In genomic region chr3:112699531-112700125, GRCm38 (mm10) we compare ENCODE assay signal across 27 mouse cellular contexts.
DNase-seq lines count a peak whose midpoint lies in the region; ATAC-seq lines count a peak whose summit lies in the region.
"Had no signal": no experiment of that assay in that cellular context is flagged by ENCODE, and none has a peak within 500 bp of the region (broad histone marks: within the 10 kb centered on the region; RNA-seq: fewer than 3 reads in every experiment).

No protein-coding gene starts in this region.

- no peak overlapping the region for H3K4me2 ChIP-seq in forebrain, embryonic 11.5 days (ENCODE audit: low read depth, low read length, severe bottlenecking)
- H3K4me2 ChIP-seq in forebrain, embryonic 14.5 days (ENCODE audit: low read length) = no peak overlapping the region
- H3K4me2 ChIP-seq in hindbrain, embryonic 16.5 days (ENCODE audit: low read length) = no peak overlapping the region
- H3K4me2 ChIP-seq: heart, embryonic 15.5 days; intestine, embryonic 15.5 days; kidney, embryonic 15.5 days; liver, embryonic 11.5 days had no signal

- peak; percentile 63 for ATAC-seq in forebrain, embryonic 11.5 days (replicated peaks; ENCODE audit: low FRiP score)
- peak; percentile 50; the same call in 1 of the 2 replicates for ATAC-seq in forebrain, embryonic 14.5 days
- ATAC-seq in hindbrain, embryonic 16.5 days = 0 out of 2 replicates have a peak, but pooled peaks have one; percentile 40
- no peak for ATAC-seq in activated CD4-positive, CD25-positive, alpha-beta regulatory T cell, adult 4 months
- ATAC-seq: CD4-positive, CD25-positive, alpha-beta regulatory T cell, adult 4 months; intestine, embryonic 15.5 days had no signal

- H3K9ac ChIP-seq in forebrain, embryonic 11.5 days (ENCODE audit: low read length) = no peak overlapping the region
- no peak overlapping the region for H3K9ac ChIP-seq in forebrain, embryonic 14.5 days (ENCODE audit: low read length)
- no peak overlapping the region for H3K9ac ChIP-seq in hindbrain, embryonic 16.5 days (ENCODE audit: low read depth, low read length)
- H3K9ac ChIP-seq: heart, embryonic 15.5 days; intestine, embryonic 15.5 days; kidney, embryonic 15.5 days had no signal

- H3K9me3 ChIP-seq in forebrain, embryonic 11.5 days (ENCODE audit: control insufficient read depth, low read length) = no peaks in the 10 kb centered on the region
- no peaks in the 10 kb centered on the region for H3K9me3 ChIP-seq in forebrain, embryonic 10.5 days
- no peaks in the 10 kb centered on the region for H3K9me3 ChIP-seq in forebrain, embryonic 14.5 days (replicated peaks; ENCODE audit: control insufficient read depth, low read length)
- no peaks in the 10 kb centered on the region for H3K9me3 ChIP-seq in hindbrain, embryonic 16.5 days (ENCODE audit: control insufficient read depth, low read length)
- H3K9me3 ChIP-seq: heart, embryonic 15.5 days; intestine, embryonic 15.5 days; kidney, embryonic 15.5 days; megakaryocyte, embryonic 14.5 days had no signal

- H3K4me3 ChIP-seq in forebrain, embryonic 11.5 days (ENCODE audit: low read depth, low read length) = no peak overlapping the region
- no peak overlapping the region for H3K4me3 ChIP-seq in forebrain, embryonic 10.5 days
- no peak overlapping the region for H3K4me3 ChIP-seq in forebrain, embryonic 14.5 days (ENCODE audit: low read depth, low read length)
- no peak overlapping the region for H3K4me3 ChIP-seq in hindbrain, embryonic 16.5 days (ENCODE audit: low read length)
- H3K4me3 ChIP-seq: erythroblast, embryonic 14.5 days; heart, embryonic 15.5 days; intestine, embryonic 15.5 days; kidney, embryonic 15.5 days; left cerebral cortex, adult 2 months; megakaryocyte, embryonic 14.5 days; myocyte had no signal

- WGBS in forebrain, embryonic 11.5 days = 75% methylated on average over 2 of the region's 2 CpGs
- WGBS in forebrain, embryonic 10.5 days = 92% methylated on average over 2 of the region's 2 CpGs
- 56% methylated on average over 2 of the region's 2 CpGs for WGBS in forebrain, embryonic 14.5 days
- 55% methylated on average over 2 of the region's 2 CpGs for WGBS in hindbrain, embryonic 16.5 days

- H3K4me1 ChIP-seq in forebrain, embryonic 11.5 days (replicated peaks; ENCODE audit: control insufficient read depth, insufficient read depth, low read length) = no peaks in the 10 kb centered on the region
- no peaks in the 10 kb centered on the region for H3K4me1 ChIP-seq in forebrain, embryonic 10.5 days
- no peaks in the 10 kb centered on the region for H3K4me1 ChIP-seq in forebrain, embryonic 14.5 days (ENCODE audit: control insufficient read depth, insufficient read depth, low read length)
- no peaks in the 10 kb centered on the region for H3K4me1 ChIP-seq in hindbrain, embryonic 16.5 days (ENCODE audit: control insufficient read depth, insufficient read depth, low read depth, low read length)
- H3K4me1 ChIP-seq: heart, embryonic 15.5 days; intestine, embryonic 15.5 days; kidney, embryonic 15.5 days; megakaryocyte, embryonic 14.5 days had no signal

- H3K27me3 ChIP-seq in forebrain, embryonic 11.5 days (ENCODE audit: control insufficient read depth, insufficient read depth, low read length) = no peaks in the 10 kb centered on the region
- no peaks in the 10 kb centered on the region for H3K27me3 ChIP-seq in forebrain, embryonic 10.5 days (ENCODE audit: poor library complexity, severe bottlenecking)
- no peaks in the 10 kb centered on the region for H3K27me3 ChIP-seq in forebrain, embryonic 14.5 days (replicated peaks; ENCODE audit: control insufficient read depth, insufficient read depth, low read length)
- H3K27me3 ChIP-seq in hindbrain, embryonic 16.5 days (replicated peaks; ENCODE audit: control insufficient read depth, insufficient read depth, low read length) = no peaks in the 10 kb centered on the region
- H3K27me3 ChIP-seq: heart, embryonic 15.5 days; intestine, embryonic 15.5 days; kidney, embryonic 15.5 days; megakaryocyte, embryonic 14.5 days had no signal

- DNase-seq in forebrain, embryonic 11.5 days (ENCODE audit: low spot score) = no peak
- no peak for DNase-seq in forebrain, embryonic 10.5 days (ENCODE audit: extremely low spot score, low spot score)
- peak; percentile 74 for DNase-seq in Muller cell, postnatal 12 days (ENCODE audit: inconsistent ontology term)
- peak; percentile 13 for DNase-seq in forebrain, embryonic 14.5 days (ENCODE audit: low spot score)
- DNase-seq in cerebellum, postnatal 10 days = no peak
- no peak for DNase-seq in testis, postnatal 14 days (ENCODE audit: low spot score)
- DNase-seq: adrenal gland, postnatal 36 days; cerebellum, adult 8-10 months; gastrocnemius, postnatal 10 days; heart, adult 18-20 months; heart, postnatal 4 days; kidney, postnatal 4 days; layer of hippocampus, adult 9-11 months; lung, adult 18-20 months; lung, postnatal 14 days; thymus, postnatal 4 days had no signal

- no peaks in the 10 kb centered on the region for H3K36me3 ChIP-seq in forebrain, embryonic 11.5 days (ENCODE audit: control insufficient read depth, insufficient read depth, low read length)
- H3K36me3 ChIP-seq in forebrain, embryonic 10.5 days (replicated peaks) = no peaks in the 10 kb centered on the region
- H3K36me3 ChIP-seq in forebrain, embryonic 14.5 days (ENCODE audit: control insufficient read depth, insufficient read depth, low read length) = no peaks in the 10 kb centered on the region
- H3K36me3 ChIP-seq in hindbrain, embryonic 16.5 days (ENCODE audit: control insufficient read depth, insufficient read depth, low read length) = no peaks in the 10 kb centered on the region
- H3K36me3 ChIP-seq: heart, embryonic 15.5 days; intestine, embryonic 15.5 days; kidney, embryonic 15.5 days had no signal

- no peak overlapping the region for H3K27ac ChIP-seq in forebrain, embryonic 11.5 days (ENCODE audit: low read depth, low read length)
- no peak overlapping the region for H3K27ac ChIP-seq in forebrain, embryonic 10.5 days
- H3K27ac ChIP-seq in forebrain, embryonic 14.5 days (ENCODE audit: low read depth, low read length) = no peak overlapping the region
- H3K27ac ChIP-seq in hindbrain, embryonic 16.5 days (ENCODE audit: low read depth, low read length) = no peak overlapping the region
- H3K27ac ChIP-seq: heart, embryonic 15.5 days; intestine, embryonic 15.5 days; kidney, embryonic 15.5 days; left cerebral cortex, adult 2 months had no signal

Comparison
In these comparisons a context has a peak if more than half of its experiments do, and no peak if none do; other contexts are left out.
1. DNase-seq: peak in Muller cell, postnatal 12 days (single experiment) and forebrain, embryonic 14.5 days (single experiment); none in forebrain, embryonic 11.5 days (single experiment), forebrain, embryonic 10.5 days (single experiment), cerebellum, postnatal 10 days (0 of 2) and testis, postnatal 14 days (single experiment).